10 mouse cellular contexts compared by ENCODE assay signal in genomic region chr8:34573007-34573881, GRCm38 (mm10).
DNase-seq lines count a peak whose midpoint lies in the region; ATAC-seq and TF ChIP-seq lines count a peak whose summit lies in the region.
"Had no signal": no experiment of that assay in that cellular context is flagged by ENCODE, and none has a peak within 500 bp of the region (broad histone marks: within the 10 kb centered on the region; RNA-seq: fewer than 3 reads in every experiment).

No protein-coding gene starts in this region.

- intact Hi-C loops in left cerebral cortex, postnatal 25 days (cut with DNase I) = no loop called here

- ATAC-seq in liver, postnatal 0 days = peak; percentile 75; the same call in 1 of the 2 replicates

- TF ChIP-seq CTCF in liver, postnatal 0 days (IDR thresholded peaks at IDR 0.05; ENCODE audit: low read depth) = no peak

- H3K4me2 ChIP-seq in liver, postnatal 0 days (ENCODE audit: low read depth, low read length) = no peak overlapping the region

- no peaks in the 10 kb centered on the region for H3K27me3 ChIP-seq in liver, postnatal 0 days (ENCODE audit: insufficient read depth, low read length)

- H3K36me3 ChIP-seq in liver, postnatal 0 days (replicated peaks; ENCODE audit: insufficient read depth, low read length) = no peaks in the 10 kb centered on the region

- peak; percentile 35 for DNase-seq in urinary bladder, postnatal 25 days (ENCODE audit: low spot score)
- no peak for DNase-seq in urinary bladder, postnatal 4 days (ENCODE audit: low spot score in 2 of 2)
- DNase-seq in gonadal fat pad, adult 2 months (ENCODE audit: low read depth) = peak; percentile 100
- no peak for DNase-seq in liver, postnatal 0 days
- DNase-seq in yolk sac, embryonic 10.5 days (ENCODE audit: low spot score) = peak; percentile 61
- DNase-seq in left cerebral cortex, postnatal 25 days (ENCODE audit: low spot score in 2 of 2) = no peak
- DNase-seq in left cerebral cortex, adult 18-20 months (ENCODE audit: low spot score in 2 of 2) = no peak
- DNase-seq in gastrocnemius, adult 8-10 months (ENCODE audit: low spot score in 2 of 2) = no peak
- DNase-seq: gastrocnemius, postnatal 36 days had no signal

- TF ChIP-seq EP300 in liver, postnatal 0 days (IDR thresholded peaks at IDR 0.05; ENCODE audit: low read depth) = no peak

- no peak overlapping the region for H3K4me3 ChIP-seq in liver, postnatal 0 days (ENCODE audit: low read depth, low read length)
- H3K4me3 ChIP-seq: myocyte had no signal

- H3K9me3 ChIP-seq in liver, postnatal 0 days (ENCODE audit: low read length) = no peaks in the 10 kb centered on the region

- H3K27ac ChIP-seq in liver, postnatal 0 days (ENCODE audit: low read depth) = no peak overlapping the region

- H3K9ac ChIP-seq in liver, postnatal 0 days (replicated peaks) = no peak overlapping the region

- H3K4me1 ChIP-seq in liver, postnatal 0 days (ENCODE audit: insufficient read depth) = 0 out of 2 replicates have a peak, but pooled peaks cover 3% of the 10 kb centered on the region

- 53% methylated on average over 9 of the region's 9 CpGs for WGBS in liver, postnatal 0 days (ENCODE audit: insufficient replicate concordance)

Comparison
In these comparisons a context has a peak if more than half of its experiments do, and no peak if none do; other contexts are left out.
1. DNase-seq: peak in urinary bladder, postnatal 25 days (single experiment), gonadal fat pad, adult 2 months (single experiment) and yolk sac, embryonic 10.5 days (single experiment); none in urinary bladder, postnatal 4 days (0 of 2), liver, postnatal 0 days (single experiment), left cerebral cortex, postnatal 25 days (0 of 2), left cerebral cortex, adult 18-20 months (0 of 2) and gastrocnemius, adult 8-10 months (0 of 2).